In genomic region chr1:52801651-52802050, GRCm38 (mm10) we compare ENCODE assay signal across 21 mouse cellular contexts. TPM values are rescaled to one million over a fixed set of nuclear protein-coding genes. Genes with fewer than 3 reads are reported as not detected.
DNase-seq lines count a peak whose midpoint lies in the region; ATAC-seq and TF ChIP-seq lines count a peak whose summit lies in the region.
"Had no signal": no experiment of that assay in that cellular context is flagged by ENCODE, and none has a peak within 500 bp of the region (broad histone marks: within the 10 kb centered on the region; RNA-seq: fewer than 3 reads in every experiment).

No protein-coding gene starts in this region.

- no peak for TF ChIP-seq CTCF in kidney, postnatal 0 days (IDR thresholded peaks at IDR 0.05; ENCODE audit: low read depth)

- H3K9ac ChIP-seq in kidney, postnatal 0 days (ENCODE audit: low read depth, low read length), result no peak overlapping the region
- H3K9ac ChIP-seq: embryonic facial prominence, embryonic 13.5 days; hindbrain, embryonic 15.5 days; liver, embryonic 14.5 days; midbrain, embryonic 15.5 days; neural tube, embryonic 12.5 days had no signal

- no peak overlapping the region for H3K4me2 ChIP-seq in kidney, postnatal 0 days (ENCODE audit: low read length)
- H3K4me2 ChIP-seq: embryonic facial prominence, embryonic 13.5 days; hindbrain, embryonic 15.5 days; midbrain, embryonic 15.5 days; neural tube, embryonic 12.5 days had no signal

- WGBS in kidney, postnatal 0 days, result 71% methylated on average over 5 of the region's 5 CpGs

- no peak for DNase-seq in kidney, postnatal 0 days (ENCODE audit: low spot score)
- no peak for DNase-seq in kidney, adult 9 months
- DNase-seq in A20 (ENCODE audit: low read depth, low spot score), result peak; percentile 49
- peak; percentile 26 for DNase-seq in brain, adult 2 months (ENCODE audit: low read depth, low spot score)
- peak; percentile 32 to 40 for DNase-seq in monocyte, adult 2 months (ENCODE audit: low read depth in 1 of 2, low spot score in 2 of 2)
- no peak for DNase-seq in urinary bladder, adult 2 months (ENCODE audit: low spot score)
- no peak for DNase-seq in Muller cell, postnatal 12 days (ENCODE audit: inconsistent ontology term)
- DNase-seq in left cerebral cortex, adult 18-20 months (ENCODE audit: low spot score in 2 of 2), result no peak
- DNase-seq: cerebellum, adult 11-12 months; gastrocnemius, postnatal 14 days; heart, postnatal 10 days; kidney, adult 8-10 months; layer of hippocampus, adult 9-11 months; lung, postnatal 36 days; thymus, postnatal 4 days had no signal

- no peaks in the 10 kb centered on the region for H3K9me3 ChIP-seq in kidney, postnatal 0 days (replicated peaks; ENCODE audit: low read length)
- H3K9me3 ChIP-seq: embryonic facial prominence, embryonic 13.5 days; hindbrain, embryonic 15.5 days; midbrain, embryonic 15.5 days; neural tube, embryonic 12.5 days had no signal

- no peaks in the 10 kb centered on the region for H3K36me3 ChIP-seq in kidney, postnatal 0 days (ENCODE audit: insufficient read depth, low read length)
- H3K36me3 ChIP-seq: hindbrain, embryonic 15.5 days; midbrain, embryonic 15.5 days; neural tube, embryonic 12.5 days had no signal

- H3K27ac ChIP-seq in kidney, postnatal 0 days, result peak overlapping the region; percentile 58
- H3K27ac ChIP-seq: embryonic facial prominence, embryonic 13.5 days; hindbrain, embryonic 15.5 days; liver, embryonic 14.5 days; midbrain, embryonic 15.5 days; neural tube, embryonic 12.5 days had no signal

- H3K4me1 ChIP-seq in kidney, postnatal 0 days (replicated peaks; ENCODE audit: insufficient read depth, low read length), result peaks cover 22% of the 10 kb centered on the region
- H3K4me1 ChIP-seq: midbrain, embryonic 15.5 days; neural tube, embryonic 12.5 days had no signal

- no peak overlapping the region for H3K4me3 ChIP-seq in kidney, postnatal 0 days (replicated peaks; ENCODE audit: low read depth, low read length)
- H3K4me3 ChIP-seq: embryonic facial prominence, embryonic 13.5 days; hindbrain, embryonic 15.5 days; midbrain, embryonic 15.5 days; neural tube, embryonic 12.5 days had no signal

- ATAC-seq in kidney, postnatal 0 days (replicated peaks; ENCODE audit: low FRiP score, low read depth), result no peak
- ATAC-seq: midbrain, embryonic 15.5 days; Patski had no signal

- H3K27me3 ChIP-seq in kidney, postnatal 0 days (ENCODE audit: insufficient read depth, low read length), result no peaks in the 10 kb centered on the region
- H3K27me3 ChIP-seq: embryonic facial prominence, embryonic 13.5 days; hindbrain, embryonic 15.5 days; midbrain, embryonic 15.5 days; neural tube, embryonic 12.5 days; Patski had no signal

RNA-seq across cellular contexts. Expression of gene Inpp1, which starts 15.8 kb away (rescaled TPM):
- polyA plus RNA-seq in kidney, postnatal 0 days (2015; fragmentation: Nextera tagmentation; extraction: Ambion mirVana), result 16.3 and 16.9 TPM in 2 replicates
- polyA plus RNA-seq in urinary bladder, adult 2 months (2012; rRNA removed), result 11.6 and 12.8 TPM in 2 replicates
- 10 to 100 TPM; 38.1 to 43.3 TPM for total RNA-seq in left cerebral cortex, adult 18-20 months (2021)

RNA-seq across cellular contexts. Expression of gene Hibch, which starts 43.1 kb away (rescaled TPM):
- polyA plus RNA-seq in kidney, postnatal 0 days (2015; fragmentation: Nextera tagmentation; extraction: Ambion mirVana), result 29.4 and 30.7 TPM in 2 replicates
- 23.4 and 28.6 TPM in 2 replicates for polyA plus RNA-seq in urinary bladder, adult 2 months (2012; rRNA removed)
- 10 to 100 TPM; 12.3 to 15.3 TPM for total RNA-seq in left cerebral cortex, adult 18-20 months (2021)

Comparison
In these comparisons a context has a peak if more than half of its experiments do, and no peak if none do; other contexts are left out.
1. DNase-seq: peak in A20 (single experiment), brain, adult 2 months (single experiment) and monocyte, adult 2 months (2 of 2); none in kidney, postnatal 0 days (single experiment), kidney, adult 9 months (single experiment), urinary bladder, adult 2 months (single experiment), Muller cell, postnatal 12 days (single experiment) and left cerebral cortex, adult 18-20 months (0 of 2).